Mouse (Mus musculus): ENCODE results near the gene Rph3al.

The Rph3al gene

DNA sequence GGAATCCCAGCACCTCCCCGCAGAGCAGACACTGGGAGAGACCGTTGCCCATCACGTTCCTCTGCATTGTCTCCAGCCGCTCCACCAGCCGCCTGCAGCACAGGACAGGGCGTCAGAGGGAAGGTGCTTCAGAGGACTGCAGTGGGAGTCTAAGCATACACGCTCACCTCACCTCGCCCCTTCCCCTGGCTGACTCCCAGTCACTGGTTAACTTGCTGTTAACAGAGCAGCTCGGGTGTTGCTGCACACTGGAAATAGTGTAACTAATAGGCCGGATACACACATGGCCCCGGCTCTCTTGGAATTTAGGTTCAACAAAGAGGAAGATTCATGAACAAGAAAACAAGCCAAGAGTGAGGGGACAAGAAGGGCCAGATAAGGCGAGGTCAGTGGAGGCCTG, 31.7 kb downstream of the Rph3al start:
- DNase-seq (ENCODE audit: low read depth): no peak

DNA sequence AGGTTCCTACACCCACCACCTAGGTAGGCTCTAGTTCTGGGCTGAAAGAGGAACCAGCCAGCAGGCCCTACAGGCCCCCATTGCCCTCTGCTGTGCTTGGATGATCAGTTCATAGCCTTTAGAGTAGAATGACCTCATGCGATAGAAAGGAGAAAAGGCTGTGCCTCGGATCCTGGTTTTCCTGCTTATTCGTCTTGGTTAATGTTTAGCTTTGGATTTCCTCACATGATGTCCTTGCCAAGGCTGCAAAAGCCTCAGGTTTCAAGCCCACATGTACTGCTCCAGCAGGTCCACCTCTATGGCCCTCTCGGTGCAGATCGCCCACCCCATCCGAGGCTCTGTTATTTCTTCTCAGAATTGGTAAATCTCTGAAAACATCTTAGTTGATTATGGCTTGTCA, 33.2 kb downstream of the Rph3al start:
- no peak for DNase-seq (ENCODE audit: low read depth)

DNA sequence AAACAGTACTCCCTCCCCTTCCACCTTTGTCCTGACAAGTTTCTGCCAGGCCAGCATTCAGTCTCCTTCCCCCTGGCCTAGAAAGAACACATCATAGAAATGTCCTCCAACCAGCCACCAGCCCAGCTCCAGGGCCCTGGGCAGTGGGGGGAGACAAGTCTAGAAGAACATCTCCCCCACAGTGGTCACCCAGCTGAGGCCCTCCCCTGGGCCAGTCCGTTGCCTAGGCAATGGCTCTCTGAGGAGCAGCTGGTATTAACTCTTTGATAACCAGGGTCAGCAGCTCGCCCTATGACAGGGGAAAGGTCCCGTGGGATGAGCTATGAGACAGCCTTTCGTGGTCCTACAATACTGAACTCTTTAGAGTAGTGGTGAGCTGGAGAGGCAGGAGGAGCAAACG, 33.7 kb downstream of the Rph3al start:
- no peak for DNase-seq (ENCODE audit: low read depth)

DNA sequence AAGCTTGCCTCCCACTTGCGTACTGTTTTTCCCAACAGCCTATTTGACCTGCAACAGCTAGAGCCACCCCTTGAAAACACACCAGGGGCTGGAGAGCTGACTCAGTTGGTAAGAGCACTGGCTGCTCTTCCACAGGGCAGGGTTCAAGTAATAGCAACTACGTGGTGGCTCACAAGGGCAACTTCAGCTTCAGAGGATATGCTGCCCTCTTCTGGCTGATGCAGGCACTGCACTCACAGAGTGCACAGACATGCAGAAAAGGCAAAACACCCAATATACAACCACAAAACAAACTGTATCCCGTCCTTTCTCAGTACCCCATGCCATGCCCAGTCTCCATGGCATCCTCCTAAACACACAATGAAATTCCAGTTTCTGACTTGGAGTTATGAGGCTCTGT, 34.7 kb downstream of the Rph3al start:
- DNase-seq (ENCODE audit: low read depth): peak; percentile 45

DNA sequence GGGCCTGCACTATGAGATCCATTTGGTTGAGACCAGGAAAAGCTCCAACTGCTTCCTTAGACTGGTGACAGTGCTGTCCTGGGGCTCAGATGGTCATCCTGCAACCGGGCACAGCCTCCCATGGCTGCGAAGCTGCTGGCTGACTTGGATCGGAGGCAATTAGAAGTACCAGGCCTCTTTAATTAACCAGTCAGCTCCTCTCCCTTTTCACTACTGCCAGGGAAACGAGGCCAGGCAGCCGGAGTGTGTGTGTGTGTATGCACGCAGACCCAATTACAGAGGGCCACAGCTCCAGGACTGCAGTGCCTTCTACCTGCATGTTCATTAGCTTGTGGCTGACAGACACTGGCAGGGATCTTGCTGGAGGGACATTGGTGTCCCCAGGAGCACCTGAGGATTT, 36.9 kb downstream of the Rph3al start:
- DNase-seq (ENCODE audit: low read depth): no peak

DNA sequence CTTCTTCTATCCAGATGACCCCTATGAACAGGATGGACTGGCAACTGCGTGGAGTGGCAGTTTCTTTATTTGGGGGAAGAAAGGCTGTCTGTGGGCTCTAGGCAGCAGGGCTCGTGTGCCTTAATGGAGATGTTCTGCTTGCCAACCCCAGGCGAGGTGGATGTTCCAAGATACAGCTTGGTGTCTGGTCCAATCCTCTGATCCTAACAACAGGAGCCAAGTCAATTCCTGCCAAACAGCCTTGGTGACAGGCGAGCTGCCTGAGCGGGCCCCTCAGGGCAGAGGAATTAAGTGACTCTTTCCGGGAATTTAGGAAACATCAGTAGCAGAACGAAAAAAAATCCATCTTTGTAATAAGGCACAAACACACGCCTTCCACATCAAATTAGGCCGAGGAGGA, 38.6 kb downstream of the Rph3al start:
- no peak for DNase-seq (ENCODE audit: low read depth)

DNA sequence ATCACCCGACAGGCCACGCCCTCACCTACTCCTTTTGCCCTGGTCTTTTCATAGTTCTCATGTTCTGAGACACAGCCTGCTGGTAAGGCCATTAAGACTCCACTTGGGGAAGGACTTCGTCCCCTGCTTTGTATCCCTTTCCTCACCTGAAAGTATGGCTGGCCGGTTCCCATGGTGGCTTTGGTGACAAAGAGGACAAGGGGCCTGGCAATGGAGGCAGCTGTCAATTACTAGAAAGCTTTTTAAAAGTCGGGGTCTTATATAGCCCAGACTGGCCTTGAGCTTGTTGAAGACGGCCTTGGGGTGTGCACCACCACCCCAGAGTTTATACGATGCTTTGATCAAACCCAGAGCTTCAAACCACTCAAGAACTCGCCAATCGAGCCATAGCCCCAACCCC, 39.7 kb downstream of the Rph3al start:
- DNase-seq (ENCODE audit: low read depth): no peak

DNA sequence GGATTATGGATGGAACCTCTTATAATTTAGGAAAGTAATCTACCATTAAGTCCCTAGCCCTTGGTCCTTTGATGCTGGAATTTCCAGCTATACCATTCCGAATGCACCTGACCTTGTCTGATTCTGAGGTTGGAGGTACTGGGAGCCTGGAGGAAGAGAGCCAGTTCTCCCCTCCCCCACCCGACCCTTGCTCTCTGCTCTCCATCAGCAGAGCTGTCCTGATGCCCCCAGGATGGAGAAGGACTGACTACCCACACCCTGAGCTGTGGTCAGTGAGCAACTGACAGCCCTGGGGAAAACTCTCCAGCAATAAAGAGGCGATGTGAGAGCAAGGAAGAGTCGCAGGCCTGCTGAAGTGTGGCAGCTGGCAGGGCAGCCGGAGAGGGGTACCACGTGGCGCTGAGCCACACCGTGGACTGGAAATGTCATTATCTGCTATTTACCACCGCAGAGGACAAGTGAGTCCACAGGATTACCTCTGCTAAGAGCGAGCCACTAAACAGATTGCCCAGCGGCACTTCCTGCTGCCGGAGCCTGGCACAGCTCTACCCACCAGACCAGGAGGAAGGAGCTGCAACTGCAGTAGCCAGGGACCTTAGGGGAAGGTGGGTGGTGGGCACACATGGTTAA, 43.3 kb downstream of the Rph3al start:
- DNase-seq (ENCODE audit: low read depth): no peak

DNA sequence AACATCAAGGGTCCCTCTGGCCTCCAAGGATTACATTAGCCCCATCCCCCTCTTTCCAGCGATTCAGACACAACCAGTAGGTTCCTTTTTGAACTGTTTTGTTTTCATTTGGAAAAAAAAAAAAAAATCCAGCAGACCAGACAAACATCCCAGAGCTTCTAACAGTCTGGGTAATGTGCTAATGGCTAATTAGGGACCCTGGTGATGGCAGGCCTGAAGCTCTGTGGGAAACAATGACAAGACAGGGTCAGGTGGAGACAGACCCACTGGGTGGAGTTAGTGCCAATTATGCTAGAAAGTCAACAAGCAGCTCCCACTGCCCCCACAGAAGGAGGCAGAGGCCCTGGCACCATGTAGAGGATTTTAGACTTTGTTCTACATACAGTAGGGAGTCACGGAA, 44.3 kb downstream of the Rph3al start:
- DNase-seq (ENCODE audit: low read depth): no peak

DNA sequence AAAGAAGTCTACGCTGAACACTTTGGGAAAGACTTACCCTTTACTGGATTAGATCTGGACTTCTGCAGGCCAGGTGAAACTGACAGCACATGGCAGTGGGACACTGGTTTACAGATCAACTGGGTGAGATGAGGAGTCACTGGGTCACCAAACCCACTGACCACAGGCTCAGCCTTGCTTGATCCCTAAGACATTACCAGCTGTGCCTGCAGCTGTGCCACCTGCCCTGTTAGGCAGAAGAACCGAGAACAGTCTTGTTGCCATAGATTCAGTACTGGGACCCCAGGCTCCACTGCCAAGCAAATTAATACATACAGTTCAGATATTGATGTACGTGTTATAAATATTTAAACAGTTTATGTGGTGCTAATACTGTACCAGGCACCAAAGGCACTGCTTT, 50.9 kb downstream of the Rph3al start:
- DNase-seq (ENCODE audit: low read depth): no peak

DNA sequence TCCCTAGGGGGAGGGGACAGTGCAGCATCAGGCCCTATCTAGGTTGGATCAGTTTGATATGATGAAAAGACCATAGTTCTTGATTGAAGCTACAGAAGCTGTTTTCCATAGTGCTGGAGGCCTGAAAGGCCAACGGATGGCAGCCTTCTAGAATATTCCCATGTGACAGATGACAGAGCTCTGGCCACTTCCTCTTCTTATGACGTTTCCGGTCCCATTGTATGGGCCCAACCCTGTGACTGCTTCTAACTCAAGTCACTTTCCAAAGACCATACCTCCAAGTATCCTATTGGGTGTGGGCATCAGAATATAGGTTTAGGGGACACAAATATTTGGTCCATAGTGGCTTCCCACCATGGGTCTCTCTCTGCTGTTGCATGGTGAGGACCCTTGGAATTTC, 57.0 kb downstream of the Rph3al start:
- DNase-seq (ENCODE audit: low read depth): no peak

DNA sequence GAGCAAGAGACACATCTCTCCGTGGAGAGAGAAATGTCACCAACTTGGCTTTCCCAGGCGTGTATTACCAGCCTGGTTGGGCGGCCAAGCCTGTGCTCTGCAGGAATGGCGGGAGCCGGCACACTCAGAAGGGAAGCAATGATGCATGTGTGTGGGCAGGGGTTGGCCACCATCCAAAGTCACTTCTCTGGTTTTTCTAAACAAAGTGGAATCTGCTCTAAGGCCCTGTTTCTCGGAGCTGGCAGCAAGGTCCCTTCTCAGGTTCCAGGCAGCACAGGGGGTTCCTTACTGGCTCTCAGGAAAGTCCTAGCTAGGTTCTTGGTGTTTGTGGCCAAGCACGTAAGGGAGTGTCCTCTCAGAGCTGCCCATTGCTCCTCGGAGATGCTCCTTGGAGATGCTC, 58.2 kb downstream of the Rph3al start:
- DNase-seq (ENCODE audit: low read depth): peak; percentile 29

DNA sequence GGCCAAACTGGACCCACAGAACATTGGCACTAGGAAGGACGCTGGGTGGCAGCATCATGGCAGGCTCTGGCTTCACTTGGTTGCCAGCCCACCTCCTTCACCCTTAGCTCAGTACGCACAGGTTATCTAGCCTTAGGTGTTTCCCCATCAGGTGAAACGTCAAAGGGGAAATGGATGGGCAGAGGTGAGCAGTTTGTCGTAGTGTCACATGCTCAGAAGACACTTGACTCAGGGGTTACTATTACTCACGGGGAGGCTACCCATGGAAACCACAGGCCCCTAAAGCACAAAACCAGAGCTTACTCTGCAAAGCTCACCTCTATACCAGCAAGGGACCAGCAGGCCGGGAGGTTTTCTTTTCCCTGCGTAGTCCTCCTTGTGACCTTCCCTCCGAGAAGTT, 59.8 kb downstream of the Rph3al start:
- DNase-seq (ENCODE audit: low read depth): no peak

DNA sequence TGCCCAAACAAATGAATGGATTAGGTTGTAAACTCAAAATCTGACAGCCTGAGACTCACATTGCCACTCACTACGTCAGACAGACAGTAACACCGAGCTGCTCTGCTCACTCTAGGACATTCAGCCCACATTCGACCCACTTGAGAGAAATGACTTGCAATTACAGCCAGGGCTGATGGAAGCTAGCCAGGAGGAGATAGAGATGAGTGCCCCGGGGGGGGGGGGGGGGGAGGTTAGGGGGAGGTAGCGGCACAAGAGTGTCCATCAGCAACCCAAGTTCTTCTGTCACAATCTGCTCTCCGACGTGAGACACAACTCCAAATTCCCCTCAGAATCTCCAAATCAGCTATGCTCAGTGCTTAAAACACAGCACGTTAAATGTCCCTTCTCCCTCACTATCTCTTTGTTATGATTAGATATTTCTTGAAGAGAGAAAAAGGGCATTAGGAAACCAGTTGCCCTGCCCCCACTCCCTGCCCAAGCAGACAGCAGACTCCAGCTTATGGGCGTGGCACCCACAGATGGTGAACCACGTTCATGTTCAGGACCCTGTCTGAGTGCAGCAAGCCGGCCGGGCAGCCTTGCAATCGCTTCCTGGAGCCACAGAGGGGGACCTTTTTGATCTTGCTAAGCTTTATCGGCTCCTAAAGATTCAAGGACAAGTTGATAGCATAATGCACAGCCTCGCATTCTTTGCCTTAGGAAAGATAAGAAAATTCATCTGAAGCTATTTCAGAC, 62.0 kb downstream of the Rph3al start:
- DNase-seq (ENCODE audit: low read depth): no peak

DNA sequence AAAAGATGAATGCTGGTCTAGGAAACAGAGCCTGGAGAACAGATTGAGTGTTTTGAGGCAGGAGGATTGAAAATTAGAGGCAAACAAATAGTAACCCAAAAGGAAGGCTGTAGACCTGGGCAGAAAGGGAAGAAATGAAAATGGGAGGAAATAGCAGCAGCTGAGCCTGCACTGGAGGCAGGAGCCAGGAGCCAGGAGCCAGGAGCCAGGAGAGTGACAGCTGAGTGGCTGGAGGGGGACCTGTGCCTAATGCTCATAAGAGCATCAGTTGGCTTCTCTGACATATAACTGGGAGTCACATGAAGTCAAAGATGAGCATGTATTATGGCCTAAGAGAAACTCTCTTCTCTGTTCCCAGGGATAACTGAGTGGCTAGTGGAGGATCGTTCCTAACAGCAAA, 66.5 kb downstream of the Rph3al start:
- no peak for DNase-seq (ENCODE audit: low read depth)

DNA sequence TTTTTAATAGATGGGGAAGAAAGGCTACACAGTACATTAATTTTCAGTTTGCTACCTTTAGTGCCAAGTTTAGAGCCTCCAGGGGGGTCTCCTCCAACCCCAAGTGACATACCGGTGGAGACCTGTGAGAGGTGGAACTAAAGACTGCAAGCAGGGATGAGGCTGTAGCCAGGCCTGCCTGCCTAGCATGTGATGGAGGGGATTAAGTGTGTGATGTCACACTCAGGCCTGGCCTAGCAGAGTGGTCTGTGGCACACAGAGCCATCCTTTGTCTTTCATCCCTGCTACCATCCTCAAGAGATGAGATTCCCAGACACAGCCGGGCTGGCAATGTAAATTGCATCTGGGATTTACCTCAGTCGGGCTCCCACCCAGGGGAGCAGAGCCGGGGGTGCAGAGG, 67.3 kb downstream of the Rph3al start:
- DNase-seq (ENCODE audit: low read depth): no peak

DNA sequence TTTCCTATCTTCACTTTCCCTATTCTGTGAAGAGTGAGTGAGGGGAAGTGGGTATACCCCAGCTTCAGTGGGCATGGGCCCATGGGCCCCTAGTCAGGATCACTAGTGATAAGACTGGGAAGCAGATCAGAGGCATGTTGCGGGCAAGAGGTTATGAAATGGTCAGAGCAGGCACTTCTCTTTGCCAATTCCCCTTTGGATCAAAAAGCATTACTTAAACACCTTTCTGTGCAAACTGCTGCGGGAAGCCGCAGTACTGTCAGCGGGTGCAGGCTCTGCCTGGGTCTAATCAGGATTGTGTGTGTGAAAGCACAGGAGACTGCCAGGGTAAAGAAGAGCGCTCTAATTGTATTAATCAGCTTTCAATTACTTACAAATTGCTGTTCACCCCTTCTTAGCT, 67.8 kb downstream of the Rph3al start:
- no peak for DNase-seq (ENCODE audit: low read depth)

DNA sequence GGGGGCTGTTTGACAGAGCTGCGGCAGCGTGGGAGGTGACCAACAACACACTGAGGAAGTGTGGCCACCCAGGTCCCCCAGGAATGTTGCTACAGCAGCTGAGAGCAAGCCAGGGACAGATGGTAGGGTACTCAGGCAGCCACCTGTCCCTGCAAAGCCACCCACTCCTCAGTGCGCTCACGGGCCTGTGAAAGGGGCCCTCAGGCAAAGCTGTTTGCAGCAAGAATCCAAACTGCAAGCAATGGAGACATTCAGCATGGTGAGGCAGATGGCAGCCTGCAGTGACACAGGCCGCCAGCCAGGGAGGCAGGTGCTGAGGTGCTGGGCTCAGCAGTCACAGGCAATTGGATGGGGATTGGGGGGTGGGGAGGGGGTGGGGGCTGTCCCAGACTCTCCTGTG, 68.3 kb downstream of the Rph3al start:
- DNase-seq (ENCODE audit: low read depth): no peak

DNA sequence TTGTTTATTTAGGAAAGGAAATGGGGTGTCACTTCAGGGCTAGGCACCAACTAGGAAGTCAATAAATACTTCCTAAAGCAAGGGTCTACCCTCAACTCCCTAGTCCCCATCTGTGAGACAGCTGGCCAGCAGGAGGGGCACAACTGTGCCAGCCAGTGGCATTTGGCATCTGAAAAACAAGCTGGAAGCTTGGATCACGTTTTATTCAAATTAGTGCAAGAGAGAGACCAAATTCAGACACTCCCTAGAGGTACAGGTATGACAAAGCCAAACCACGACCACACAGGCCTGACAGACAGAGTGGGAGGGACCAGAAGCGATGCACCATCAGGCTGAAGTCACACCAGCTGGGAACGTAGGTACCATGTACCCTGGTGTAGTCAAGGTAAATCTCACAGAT, 71.4 kb downstream of the Rph3al start:
- DNase-seq (ENCODE audit: low read depth): no peak

DNA sequence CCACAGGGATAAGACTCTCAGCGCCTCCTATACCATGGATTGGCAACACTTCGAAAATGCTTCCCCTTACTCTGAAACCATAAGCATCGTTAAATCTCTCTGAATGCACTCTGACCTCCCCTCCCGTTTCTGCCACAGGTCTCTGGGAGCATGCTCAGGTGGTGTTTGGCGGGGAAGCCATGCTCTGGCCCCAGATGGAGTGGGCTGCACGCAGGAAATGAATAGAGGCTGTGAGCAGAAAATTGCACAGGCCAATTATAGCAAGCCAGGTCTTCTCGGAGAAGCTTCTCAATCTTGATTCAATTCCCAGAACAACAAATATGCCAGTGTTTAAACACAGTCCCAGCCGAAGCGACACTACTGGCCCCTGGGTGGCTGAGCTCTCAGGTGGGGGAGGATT, 72.4 kb downstream of the Rph3al start:
- no peak for DNase-seq (ENCODE audit: low read depth)

DNA sequence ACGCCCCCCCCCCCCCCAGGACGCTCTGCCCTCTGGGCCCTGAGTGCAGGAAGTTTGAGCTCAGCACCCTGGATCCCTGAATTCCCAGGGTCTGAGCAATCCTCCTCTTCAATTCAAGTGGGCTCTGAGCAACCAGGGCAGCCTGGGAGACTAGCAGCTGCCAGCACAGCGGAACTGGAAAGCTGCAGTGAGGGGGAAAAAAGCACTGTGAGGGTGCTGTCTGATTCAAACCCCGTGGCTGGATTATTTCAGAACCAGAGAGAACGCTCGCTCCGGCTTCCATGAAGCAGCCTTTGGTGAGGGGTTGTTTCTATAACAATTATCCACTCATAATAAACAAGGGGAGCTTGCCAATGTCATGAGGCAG, 73.0 kb downstream of the Rph3al start:
- DNase-seq (ENCODE audit: low read depth): no peak

DNA sequence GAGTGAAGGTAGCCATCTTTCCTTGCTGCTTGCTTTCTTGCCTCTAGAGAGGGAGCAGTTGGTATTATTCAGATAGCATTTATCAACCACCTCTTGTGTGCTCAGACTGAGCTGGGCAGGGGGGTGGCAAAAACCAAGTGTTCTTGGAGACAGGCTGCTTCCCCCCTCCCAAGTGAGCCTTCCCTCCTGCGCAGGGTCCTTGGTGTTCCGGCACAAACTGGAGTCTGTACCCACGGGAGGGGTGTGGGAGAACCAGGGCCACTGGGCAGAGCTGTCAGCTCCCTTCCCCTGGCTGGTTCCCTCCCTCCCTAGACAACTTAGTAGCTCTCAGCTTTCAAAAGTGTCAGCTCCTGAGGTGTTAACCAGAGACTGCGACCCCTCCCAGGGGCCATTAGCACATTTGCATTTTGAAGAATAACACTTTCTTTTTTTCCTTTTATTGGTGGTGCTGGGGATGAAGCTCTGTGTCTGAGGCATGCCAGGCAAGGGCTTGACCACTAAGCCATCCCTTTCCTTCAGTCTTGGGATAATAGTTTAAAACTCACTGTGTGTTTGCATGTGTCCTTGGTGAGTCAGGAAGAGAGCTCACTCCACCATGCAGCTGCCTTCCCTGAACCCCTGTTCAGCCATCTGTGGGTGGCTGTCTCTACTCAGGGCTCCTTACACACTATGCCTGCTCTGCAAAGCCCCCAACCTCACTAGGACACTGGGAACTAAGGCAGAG, 73.5 kb downstream of the Rph3al start:
- DNase-seq (ENCODE audit: low read depth): no peak

DNA sequence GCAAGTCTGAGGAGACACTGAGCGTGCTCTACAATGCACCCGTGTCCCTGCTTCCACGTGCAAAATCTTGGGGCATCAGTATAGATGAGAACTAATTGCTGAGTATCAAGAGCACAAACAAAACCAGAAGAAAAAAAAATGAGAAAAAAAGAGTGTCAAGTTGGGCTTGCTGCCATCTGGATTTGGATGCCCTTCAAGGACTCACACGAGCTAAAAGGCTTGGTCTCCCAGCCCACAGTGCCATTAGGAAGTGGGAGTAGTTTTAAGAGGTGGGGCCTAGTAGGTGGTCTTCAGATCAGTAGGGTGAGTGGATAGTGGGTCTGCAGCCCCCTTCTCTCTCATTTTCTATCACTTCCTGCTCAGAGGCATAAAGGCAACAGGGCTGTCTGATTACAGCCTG, 75.8 kb downstream of the Rph3al start:
- DNase-seq (ENCODE audit: low read depth): no peak

DNA sequence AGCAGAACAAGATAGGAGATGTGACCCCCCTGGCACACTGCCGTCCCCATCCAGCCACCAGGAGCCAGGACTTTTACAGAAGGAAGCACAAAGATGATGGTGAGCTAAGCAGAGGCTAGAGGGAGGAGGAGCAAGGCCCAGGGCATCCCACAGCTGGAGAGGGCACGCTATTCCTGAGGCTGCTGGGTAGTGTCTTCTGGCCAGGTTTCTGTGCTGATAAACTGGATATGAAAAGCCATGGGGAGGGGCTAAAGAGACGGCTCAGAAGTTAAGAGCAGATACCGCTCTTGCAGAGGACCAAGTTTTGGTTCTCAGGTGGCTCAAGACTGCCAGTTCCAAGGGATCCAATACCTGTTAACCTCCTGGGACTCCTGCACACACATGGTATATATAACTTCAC, 76.6 kb downstream of the Rph3al start:
- peak; percentile 3 for DNase-seq (ENCODE audit: low read depth)
